Mouse (Mus musculus): ENCODE results near the gene Stag1.

DNA sequence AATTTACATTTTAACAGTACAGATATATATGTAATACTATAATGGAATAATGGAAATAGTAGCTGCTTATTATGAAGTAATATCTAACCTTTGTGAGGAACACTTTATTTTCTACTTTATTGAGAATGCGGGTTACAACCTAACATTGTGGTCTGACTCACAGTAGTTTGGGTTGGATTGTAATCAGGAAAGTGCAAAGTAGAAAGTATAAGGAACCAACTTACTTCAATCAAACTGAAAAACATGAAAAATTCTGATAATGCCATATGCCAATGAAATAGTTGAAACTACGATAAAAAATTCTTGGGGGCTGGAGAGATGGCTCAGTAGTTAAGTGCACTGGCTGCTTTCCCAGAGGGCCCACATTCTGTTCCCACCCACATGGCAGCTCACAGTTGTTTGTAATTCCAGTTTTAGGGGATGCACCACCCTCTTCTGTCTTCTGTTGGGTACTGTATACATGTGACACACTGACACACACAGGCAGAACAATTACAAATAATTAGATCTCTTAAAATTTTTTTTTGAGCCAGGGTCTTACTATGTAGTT, 50.3 kb downstream of the Stag1 start:
- TF ChIP-seq GATA1 (IDR thresholded peaks at IDR 0.05; ENCODE audit: borderline replicate concordance, low read length) (no peak), FLI1 (IDR thresholded peaks at IDR 0.05; ENCODE audit: low read length) (no peak)

All from megakaryocyte, embryonic 14.5 days (primary cell).